Mouse (Mus musculus): ENCODE data around the gene Zcchc14. TPM values are rescaled to one million over a fixed set of nuclear protein-coding genes. Genes with fewer than 3 reads are reported as not detected.
"Not testable (repeated sequence)": the region's sequence is repeated elsewhere in the genome, so short reads cannot be mapped to it uniquely, and the experiment has no call there.

Gene Zcchc14
- polyA plus RNA-seq, 1 experiment, result 11.0 TPM

DNA sequence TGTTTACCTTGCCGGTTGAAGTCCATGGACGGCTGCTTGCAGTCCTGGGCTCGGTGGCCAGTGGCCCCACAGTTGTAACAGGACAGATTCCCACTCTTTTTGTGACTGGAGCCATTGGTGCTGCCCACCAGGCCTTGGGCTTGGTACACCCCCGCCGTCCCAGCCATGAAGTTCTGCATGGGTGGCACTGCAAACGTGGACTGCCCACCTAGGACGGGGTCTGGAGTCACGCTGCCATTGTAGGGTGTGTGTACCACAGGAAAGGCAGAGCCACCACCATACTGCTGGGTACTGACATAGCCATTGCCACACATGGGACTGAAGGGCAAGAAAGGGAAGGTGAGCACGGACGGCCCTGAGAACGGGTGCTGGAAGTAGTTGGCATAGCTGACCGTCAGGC lies 48.9 kb downstream of the Zcchc14 start:
- no peak for TF ChIP-seq POLR2A (IDR thresholded peaks at IDR 0.05; ENCODE audit: control insufficient read depth, low read depth, low read length)
- TF ChIP-seq CTCF (IDR thresholded peaks at IDR 0.05; ENCODE audit: control insufficient read depth, insufficient read depth, insufficient replicate concordance, low read depth, low read length), result no peak
- Histone ChIP-seq H3K36me3 (ENCODE audit: control insufficient read depth, insufficient read depth, low read length) (peaks cover 2% of the 10 kb centered on the region; the same call in 1 of the 2 replicates), H3K27me3 (ENCODE audit: control insufficient read depth, insufficient read depth, low read length) (no peaks in the 10 kb centered on the region), H3K27ac (ENCODE audit: control insufficient read depth, insufficient read depth, low read depth, low read length) (no peak overlapping the region), H3K4me1 (ENCODE audit: control insufficient read depth, insufficient read depth, low read length) (no peaks in the 10 kb centered on the region), H3K4me3 (ENCODE audit: control insufficient read depth, low read depth, low read length) (no peak overlapping the region)

DNA sequence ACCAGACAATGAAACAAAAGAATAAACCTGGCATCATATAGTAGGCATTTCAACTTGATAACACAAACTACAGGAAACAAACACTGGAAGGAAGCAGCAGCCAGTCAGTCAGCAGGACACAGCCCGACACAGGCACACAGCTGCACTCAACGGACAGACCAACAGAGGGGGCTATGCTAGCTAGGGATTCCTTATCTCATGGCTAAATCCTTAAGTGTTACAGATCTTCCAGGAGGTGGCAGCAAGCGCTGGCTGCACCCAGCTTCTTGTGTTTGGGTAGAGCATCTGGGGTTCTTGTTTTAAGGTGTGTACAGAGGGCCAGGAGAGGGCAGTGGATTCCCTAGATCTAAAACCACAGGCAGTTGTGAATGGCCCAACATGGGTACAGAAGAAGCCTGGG lies 49.8 kb downstream of the Zcchc14 start:
- no peak overlapping the region for H3K4me3 ChIP-seq (ENCODE audit: control insufficient read depth, low read depth, low read length)
- no peak overlapping the region for H3K27ac ChIP-seq (ENCODE audit: control insufficient read depth, insufficient read depth, low read depth, low read length)
- H3K36me3 ChIP-seq (ENCODE audit: control insufficient read depth, insufficient read depth, low read length), result peaks cover 2% of the 10 kb centered on the region; the same call in 1 of the 2 replicates
- no peak for TF ChIP-seq POLR2A (IDR thresholded peaks at IDR 0.05; ENCODE audit: control insufficient read depth, low read depth, low read length)
- TF ChIP-seq CTCF (IDR thresholded peaks at IDR 0.05; ENCODE audit: control insufficient read depth, insufficient read depth, insufficient replicate concordance, low read depth, low read length), result peak; percentile 52; the same call in 1 of the 2 replicates
- no peaks in the 10 kb centered on the region for H3K27me3 ChIP-seq (ENCODE audit: control insufficient read depth, insufficient read depth, low read length)
- no peaks in the 10 kb centered on the region for H3K4me1 ChIP-seq (ENCODE audit: control insufficient read depth, insufficient read depth, low read length)

DNA sequence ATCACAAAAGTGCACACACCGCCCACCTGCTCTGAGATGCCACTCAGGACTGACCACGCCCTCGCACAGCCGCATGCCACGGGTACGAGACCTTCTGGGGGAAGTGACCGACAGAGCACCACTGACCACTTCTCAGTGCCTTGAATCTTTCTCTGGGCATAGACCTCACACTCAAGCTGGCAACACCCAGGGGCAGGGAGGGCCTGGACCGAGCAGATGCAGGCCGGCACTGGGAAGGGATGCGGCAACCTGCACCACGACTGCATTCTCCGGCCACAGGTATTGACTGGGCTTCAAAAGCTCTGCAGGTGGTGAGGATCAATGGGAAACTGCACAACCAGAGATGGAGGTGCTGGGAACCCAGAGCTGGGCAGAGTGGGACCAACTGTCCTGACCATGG lies 50.3 kb downstream of the Zcchc14 start:
- no peaks in the 10 kb centered on the region for H3K27me3 ChIP-seq (ENCODE audit: control insufficient read depth, insufficient read depth, low read length)
- H3K27ac ChIP-seq (ENCODE audit: control insufficient read depth, insufficient read depth, low read depth, low read length), result no peak overlapping the region
- no peak overlapping the region for H3K4me3 ChIP-seq (ENCODE audit: control insufficient read depth, low read depth, low read length)
- TF ChIP-seq POLR2A (IDR thresholded peaks at IDR 0.05; ENCODE audit: control insufficient read depth, low read depth, low read length) (no peak), CTCF (IDR thresholded peaks at IDR 0.05; ENCODE audit: control insufficient read depth, insufficient read depth, insufficient replicate concordance, low read depth, low read length) (no peak)
- H3K4me1 ChIP-seq (ENCODE audit: control insufficient read depth, insufficient read depth, low read length), result no peaks in the 10 kb centered on the region
- peaks cover 2% of the 10 kb centered on the region; the same call in 1 of the 2 replicates for H3K36me3 ChIP-seq (ENCODE audit: control insufficient read depth, insufficient read depth, low read length)

DNA sequence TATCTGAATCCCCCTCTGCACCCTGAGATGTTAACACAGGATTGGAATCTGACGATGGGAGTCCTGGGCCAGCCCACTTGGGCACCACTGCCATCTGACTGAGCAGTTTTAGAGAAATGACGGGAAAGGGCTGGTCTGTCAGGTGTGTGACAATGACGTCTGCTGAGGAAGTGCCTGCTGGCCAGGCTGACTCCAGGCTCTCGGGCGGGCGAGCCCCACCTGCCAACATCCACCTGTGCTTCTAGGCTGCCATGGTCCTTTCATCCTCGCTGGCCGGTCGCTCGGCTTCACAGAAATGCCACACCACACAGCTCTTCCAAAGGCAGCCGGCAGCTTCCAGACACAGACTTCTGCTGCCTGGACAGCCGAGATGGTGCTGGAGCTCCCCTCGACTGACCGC lies 52.9 kb downstream of the Zcchc14 start:
- TF ChIP-seq CTCF (IDR thresholded peaks at IDR 0.05; ENCODE audit: control insufficient read depth, insufficient read depth, insufficient replicate concordance, low read depth, low read length) (no peak), POLR2A (IDR thresholded peaks at IDR 0.05; ENCODE audit: control insufficient read depth, low read depth, low read length) (no peak)
- Histone ChIP-seq H3K4me3 (ENCODE audit: control insufficient read depth, low read depth, low read length) (no peak overlapping the region), H3K36me3 (ENCODE audit: control insufficient read depth, insufficient read depth, low read length) (peaks cover 2% of the 10 kb centered on the region; the same call in 1 of the 2 replicates), H3K27ac (ENCODE audit: control insufficient read depth, insufficient read depth, low read depth, low read length) (no peak overlapping the region), H3K27me3 (ENCODE audit: control insufficient read depth, insufficient read depth, low read length) (no peaks in the 10 kb centered on the region), H3K4me1 (ENCODE audit: control insufficient read depth, insufficient read depth, low read length) (no peaks in the 10 kb centered on the region)

DNA sequence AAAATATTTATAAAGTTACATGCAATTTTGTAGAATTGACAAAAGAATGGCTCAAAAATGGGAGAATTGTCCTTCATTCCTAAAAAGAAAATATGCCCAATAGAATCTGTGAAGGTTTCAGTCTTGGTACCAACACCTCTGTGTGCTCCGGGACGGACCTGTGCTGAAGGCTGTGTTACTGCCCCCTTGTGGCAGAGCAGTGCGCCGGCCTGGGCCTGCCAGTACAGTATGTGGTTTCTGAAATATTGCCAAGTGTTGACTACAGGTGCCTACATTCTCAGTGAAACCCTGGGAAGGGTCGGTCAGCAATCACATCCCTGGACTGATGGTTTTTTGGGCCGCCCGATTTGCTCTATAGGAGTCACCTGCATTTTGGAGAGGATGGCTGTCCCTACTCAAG lies 53.8 kb downstream of the Zcchc14 start:
- H3K4me3 ChIP-seq (ENCODE audit: control insufficient read depth, low read depth, low read length), result no peak overlapping the region
- TF ChIP-seq POLR2A (IDR thresholded peaks at IDR 0.05; ENCODE audit: control insufficient read depth, low read depth, low read length) (no peak), CTCF (IDR thresholded peaks at IDR 0.05; ENCODE audit: control insufficient read depth, insufficient read depth, insufficient replicate concordance, low read depth, low read length) (peak; percentile 77)
- H3K4me1 ChIP-seq (ENCODE audit: control insufficient read depth, insufficient read depth, low read length), result no peaks in the 10 kb centered on the region
- H3K27me3 ChIP-seq (ENCODE audit: control insufficient read depth, insufficient read depth, low read length), result no peaks in the 10 kb centered on the region
- H3K27ac ChIP-seq (ENCODE audit: control insufficient read depth, insufficient read depth, low read depth, low read length), result no peak overlapping the region
- H3K36me3 ChIP-seq (ENCODE audit: control insufficient read depth, insufficient read depth, low read length), result peaks cover 2% of the 10 kb centered on the region; the same call in 1 of the 2 replicates

DNA sequence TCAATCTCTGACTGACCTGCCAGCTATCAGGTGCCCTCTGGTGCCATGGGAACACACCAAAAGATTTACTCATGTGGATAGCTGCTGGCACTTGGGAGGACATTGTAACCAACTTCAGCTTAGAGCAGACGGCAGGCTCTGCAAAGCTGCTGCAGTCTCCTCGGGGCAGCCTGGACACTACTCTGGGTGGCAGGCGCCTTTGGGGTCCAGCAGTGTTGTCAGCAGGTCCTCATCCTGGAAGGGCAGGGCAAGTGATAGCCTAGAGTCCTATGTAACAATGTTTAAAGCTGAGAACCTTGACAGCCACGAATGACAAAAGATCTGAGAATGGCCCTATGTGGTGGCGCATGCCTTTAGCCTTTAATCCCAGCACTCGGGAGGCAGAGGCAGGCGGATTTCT lies 54.5 kb downstream of the Zcchc14 start:
- TF ChIP-seq CTCF (IDR thresholded peaks at IDR 0.05; ENCODE audit: control insufficient read depth, insufficient read depth, insufficient replicate concordance, low read depth, low read length), result no peak
- no peak for TF ChIP-seq POLR2A (IDR thresholded peaks at IDR 0.05; ENCODE audit: control insufficient read depth, low read depth, low read length)

DNA sequence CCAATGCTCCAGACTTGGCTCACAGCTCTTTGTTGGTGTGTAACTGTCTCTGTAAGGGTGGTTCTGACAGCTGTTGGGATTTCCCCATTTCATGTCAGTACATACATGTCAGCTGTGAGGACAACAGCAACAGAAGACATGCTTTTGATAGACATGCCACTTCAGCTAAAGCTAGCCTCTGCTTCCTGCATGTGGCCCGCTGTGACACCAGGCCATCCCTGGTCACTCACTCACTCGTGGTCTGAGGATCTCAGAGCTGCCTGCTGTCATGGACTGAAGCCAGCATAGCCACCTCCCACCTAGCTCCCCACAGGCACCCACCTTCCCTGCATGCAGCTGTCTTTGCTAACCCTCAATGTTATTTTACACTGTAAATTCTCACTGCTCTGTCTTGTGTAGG lies 55.2 kb downstream of the Zcchc14 start:
- H3K4me1 ChIP-seq (ENCODE audit: control insufficient read depth, insufficient read depth, low read length); H3K4me3 ChIP-seq (ENCODE audit: control insufficient read depth, low read depth, low read length); H3K36me3 ChIP-seq (ENCODE audit: control insufficient read depth, insufficient read depth, low read length); H3K27ac ChIP-seq (ENCODE audit: control insufficient read depth, insufficient read depth, low read depth, low read length); H3K27me3 ChIP-seq (ENCODE audit: control insufficient read depth, insufficient read depth, low read length): not testable (repeated sequence)

More for the DNA sequence above, 54.5 kb downstream of the Zcchc14 start:
- Histone ChIP-seq H3K4me3 (ENCODE audit: control insufficient read depth, low read depth, low read length) (no peak overlapping the region), H3K4me1 (ENCODE audit: control insufficient read depth, insufficient read depth, low read length) (no peaks in the 10 kb centered on the region), H3K36me3 (ENCODE audit: control insufficient read depth, insufficient read depth, low read length) (peaks cover 2% of the 10 kb centered on the region; the same call in 1 of the 2 replicates), H3K27me3 (ENCODE audit: control insufficient read depth, insufficient read depth, low read length) (no peaks in the 10 kb centered on the region), H3K27ac (ENCODE audit: control insufficient read depth, insufficient read depth, low read depth, low read length) (no peak overlapping the region)

- peaks cover 19% of the 10 kb centered on the region for H3K4me1 ChIP-seq (ENCODE audit: control insufficient read depth, insufficient read depth, low read length)
- no peak overlapping the region for H3K27ac ChIP-seq (ENCODE audit: control insufficient read depth, insufficient read depth, low read depth, low read length)
- H3K36me3 ChIP-seq (ENCODE audit: control insufficient read depth, insufficient read depth, low read length), result 0 out of 2 replicates have a peak, but pooled peaks cover 1% of the 10 kb centered on the region
- no peaks in the 10 kb centered on the region for H3K27me3 ChIP-seq (ENCODE audit: control insufficient read depth, insufficient read depth, low read length)
- TF ChIP-seq POLR2A (IDR thresholded peaks at IDR 0.05; ENCODE audit: control insufficient read depth, low read depth, low read length) (no peak), CTCF (IDR thresholded peaks at IDR 0.05; ENCODE audit: control insufficient read depth, insufficient read depth, insufficient replicate concordance, low read depth, low read length) (no peak)
- H3K4me3 ChIP-seq (ENCODE audit: control insufficient read depth, low read depth, low read length), result no peak overlapping the region
Observed at GRCm38 (mm10) chr8:121593983-121594382, 58.7 kb downstream of the Zcchc14 start.

All from testis, adult 2 months (tissue).